Mouse (Mus musculus) right cerebral cortex, postnatal 25 days (tissue): ENCODE data around the gene Eea1.
A peak's percentile ranks its signal among the peaks of the same experiment; 100 is the strongest.
"Not testable (repeated sequence)": the region's sequence is repeated elsewhere in the genome, so short reads cannot be mapped to it uniquely, and the experiment has no call there.

Experiments used
- DNase-seq: peaks from one replicate; pipeline ENCODE4 v3.0.0; 2022

The Eea1 gene

DNA sequence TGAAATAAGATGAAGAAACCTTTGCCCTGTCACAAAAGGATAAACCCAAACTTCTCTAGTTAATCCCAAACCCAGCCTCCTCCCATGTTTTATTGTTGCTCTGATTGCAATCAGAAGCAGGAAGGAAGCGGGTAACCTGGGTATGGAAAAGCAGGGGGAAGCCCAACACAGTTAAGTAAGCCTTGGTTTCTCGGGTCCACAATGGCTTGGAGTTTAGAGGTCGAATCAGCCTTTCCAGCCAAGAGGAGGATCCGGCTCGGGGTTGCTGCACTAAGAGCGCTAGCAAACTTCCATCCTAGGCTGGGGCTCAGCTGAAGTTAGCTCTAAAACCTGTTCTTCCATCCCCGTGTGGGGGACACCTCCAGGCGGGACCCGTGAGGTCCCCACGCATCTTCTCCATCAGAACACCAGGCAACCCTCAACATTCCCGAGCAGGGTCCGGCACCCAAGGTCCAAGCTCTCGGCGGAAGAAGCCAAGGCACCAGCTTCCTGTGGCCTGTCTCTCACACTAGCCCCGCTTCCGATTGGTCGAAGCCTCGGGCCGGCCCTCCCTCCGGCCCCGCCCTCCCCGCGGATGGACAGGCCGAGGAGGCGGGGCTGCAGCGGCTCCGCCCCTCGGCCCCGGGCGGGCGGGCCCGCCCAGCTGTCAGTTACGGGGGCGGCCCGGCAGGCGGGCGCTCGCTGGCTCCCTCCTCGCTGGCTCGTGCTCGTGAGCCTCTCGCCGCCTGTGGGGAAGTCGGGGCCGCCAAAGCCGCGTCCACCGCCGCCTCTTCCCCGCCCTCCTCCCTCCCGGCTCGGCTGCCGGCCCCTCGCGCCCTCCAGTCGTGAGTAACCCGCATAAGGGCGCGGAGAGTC, at the start of gene Eea1:
Eea1 (plus strand) TSS at position 605 of the 855 bp plus-strand sequence.
- DNase-seq: peak; percentile 94

DNA sequence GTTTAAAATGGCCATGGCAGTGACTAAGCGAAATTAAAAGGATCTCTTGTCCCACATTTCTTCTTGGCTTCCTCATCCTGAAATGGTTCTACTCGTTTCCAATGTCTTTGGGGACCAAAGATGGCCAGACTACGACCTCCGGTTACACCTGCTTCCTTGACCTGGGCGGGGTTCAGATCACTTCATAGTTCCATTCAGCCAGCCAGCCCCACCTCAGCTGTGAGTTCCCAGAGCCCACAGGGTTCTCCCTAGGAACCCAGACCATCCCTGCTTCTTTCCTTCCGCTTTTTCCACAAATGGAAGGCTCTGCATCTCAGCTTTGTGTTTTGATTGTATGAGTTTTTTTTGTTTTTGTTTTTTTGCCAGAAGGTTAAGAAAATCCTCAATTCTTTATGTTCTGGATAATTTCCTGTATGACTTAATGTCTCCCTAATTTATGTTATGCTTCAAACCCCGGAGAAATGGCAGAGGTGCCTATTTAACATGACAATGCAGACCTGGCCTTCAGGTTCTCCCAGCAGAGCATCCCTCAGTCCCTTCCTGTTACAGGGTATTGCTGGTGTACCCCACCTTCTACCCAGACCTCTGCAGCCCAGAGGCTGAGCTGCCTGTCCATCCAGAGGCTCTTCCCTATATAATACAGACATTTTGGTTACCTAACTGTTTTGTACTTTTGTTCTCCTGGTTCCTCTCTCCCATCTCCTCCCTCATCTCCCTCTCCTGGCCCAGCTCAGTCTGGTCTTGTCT, 49.1 kb upstream of the Eea1 start:
- DNase-seq: no peak

DNA sequence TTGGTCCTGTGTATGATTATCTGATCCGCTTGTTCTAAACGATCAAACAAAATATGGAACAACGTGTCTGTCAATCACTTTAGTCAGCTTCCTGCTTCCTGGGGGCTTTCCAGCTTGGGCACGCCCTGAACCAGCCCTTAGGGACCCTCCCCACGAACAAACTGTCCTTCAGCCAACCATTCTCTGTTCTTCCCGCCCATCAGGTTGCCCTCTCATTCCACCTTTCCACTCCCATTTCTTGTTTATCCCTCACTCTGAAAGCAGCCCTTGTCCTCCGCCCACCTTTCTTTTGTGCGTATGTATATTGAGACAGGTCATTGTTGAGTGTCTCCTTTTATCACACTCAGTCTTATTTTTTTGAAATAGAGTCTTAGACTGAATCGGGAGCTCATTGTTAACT, 48.3 kb upstream of the Eea1 start:
- DNase-seq: no peak

DNA sequence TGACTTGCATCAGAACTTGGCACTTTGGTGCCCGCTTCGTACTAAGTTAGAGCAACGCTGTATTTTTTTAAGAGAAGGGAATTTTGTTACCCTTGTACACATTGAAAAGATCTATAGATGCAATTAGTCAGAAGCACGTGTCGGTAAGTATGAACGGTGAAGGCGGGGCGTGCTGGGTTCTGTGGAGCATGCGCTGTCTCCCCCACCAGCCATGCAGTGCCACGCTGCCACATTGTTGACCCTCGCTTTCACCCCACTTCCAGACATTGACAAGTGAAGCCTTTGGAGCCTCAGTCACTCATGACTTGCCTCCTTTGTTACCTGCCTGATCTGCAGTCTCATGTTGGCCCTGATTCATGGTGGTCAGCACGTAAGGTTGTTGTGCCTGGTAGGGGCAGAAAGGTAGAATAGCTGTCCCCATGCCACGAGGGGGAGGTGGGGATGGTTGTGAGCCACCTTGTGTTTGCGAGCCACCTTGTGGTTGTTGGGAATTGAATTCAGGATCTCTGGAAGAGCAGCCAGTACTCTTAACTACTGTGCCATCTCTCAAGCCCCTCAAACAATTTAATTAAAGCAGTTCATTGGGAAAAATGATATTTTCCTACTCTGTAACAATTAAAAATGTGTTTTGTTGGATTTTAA, 47.0 kb upstream of the Eea1 start:
- DNase-seq: no peak

DNA sequence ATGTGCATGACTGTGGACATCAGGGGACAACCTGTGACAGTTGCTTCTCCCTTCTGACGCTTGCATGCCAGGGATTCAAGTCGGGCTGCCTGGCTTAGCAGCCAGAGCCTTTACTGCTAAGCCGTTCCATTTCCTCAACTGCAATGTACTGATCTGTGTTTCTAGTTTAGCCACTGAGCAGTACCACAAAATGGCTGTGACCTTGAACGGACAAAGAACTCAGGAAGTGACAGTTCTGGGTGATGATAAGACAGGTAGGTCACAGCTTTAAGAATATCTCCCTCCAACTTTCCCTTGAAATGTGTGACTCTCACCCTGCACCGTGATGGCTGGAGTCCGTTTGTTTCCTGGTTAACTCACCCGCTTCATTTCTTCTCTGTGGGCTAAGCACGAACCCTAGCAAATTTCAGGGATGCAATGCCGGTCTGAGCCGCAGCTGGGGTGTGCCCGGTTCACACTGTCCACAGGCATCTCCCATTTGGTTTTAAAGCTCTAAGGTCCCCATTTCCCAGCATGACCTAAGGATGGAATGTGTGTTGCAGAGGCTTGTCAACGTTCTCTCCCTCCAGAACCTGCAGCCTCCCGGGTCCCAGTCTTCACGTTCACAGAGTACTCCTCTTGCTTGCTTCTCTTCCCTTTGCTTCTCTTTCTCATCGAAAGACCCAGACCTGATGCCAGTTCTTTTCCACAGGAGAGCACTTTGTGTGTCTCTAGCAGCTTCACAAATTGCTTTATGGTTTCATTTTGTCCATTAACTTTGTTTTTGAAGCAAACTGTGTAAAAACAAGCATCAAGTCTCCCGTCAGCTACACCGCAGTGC, 46.2 kb upstream of the Eea1 start:
- no peak for DNase-seq

DNA sequence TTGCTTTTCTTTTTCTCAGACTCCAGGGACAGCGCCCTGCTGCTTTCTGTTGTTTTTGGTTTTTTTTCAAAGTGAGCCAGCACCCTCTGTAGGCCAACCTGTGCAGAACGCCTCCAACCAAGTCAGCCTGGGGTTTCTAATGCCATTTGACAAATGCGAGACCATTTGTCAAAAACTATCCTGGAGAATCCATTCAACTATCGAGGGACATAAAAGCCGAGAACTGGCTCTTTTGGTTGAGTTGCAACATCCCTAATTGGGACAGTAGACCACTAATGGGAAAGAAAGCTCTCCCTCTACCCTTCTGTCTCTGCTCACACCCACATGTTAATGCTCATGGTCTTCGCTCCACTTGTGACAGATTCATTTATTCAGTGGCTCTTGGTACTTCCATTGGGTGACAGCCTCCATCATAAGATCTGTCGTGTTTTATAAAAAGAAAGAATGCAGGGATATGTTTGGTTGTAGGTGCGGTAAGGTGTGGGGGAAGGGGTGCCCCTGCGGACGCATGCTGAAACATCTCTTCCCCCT, 45.5 kb upstream of the Eea1 start:
- DNase-seq: peak; percentile 72

DNA sequence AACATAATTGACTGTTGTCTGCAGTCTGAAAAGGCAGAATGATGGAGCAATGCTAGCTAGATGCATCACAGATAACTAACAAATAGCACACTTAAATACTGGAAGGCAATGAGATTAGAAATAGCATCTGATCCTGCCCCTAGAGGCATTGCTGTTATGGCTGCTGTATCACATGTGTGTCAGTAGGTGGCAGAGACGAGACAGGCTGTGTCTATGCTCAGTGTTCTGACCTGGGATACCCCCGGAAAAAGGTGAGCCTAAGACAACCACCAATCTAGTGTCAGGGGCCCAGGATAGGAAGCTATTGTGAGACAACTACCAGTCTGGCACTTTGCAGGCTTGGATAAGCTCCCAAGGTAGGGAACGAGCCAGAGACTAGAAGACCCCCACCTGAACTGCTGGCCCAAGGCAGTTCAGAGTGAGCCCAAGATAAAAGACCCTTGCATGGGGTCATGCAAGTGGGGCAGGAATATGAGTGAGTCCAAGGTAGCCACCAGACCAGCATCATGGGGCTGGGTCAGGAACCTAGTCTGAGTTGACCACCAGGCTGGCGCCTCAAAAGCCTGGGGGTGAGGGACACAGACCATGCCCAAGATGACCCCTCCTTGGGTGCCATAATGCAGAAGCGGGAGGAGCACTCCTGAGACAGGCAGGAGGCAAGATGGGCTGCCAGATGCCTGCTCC, 41.8 kb upstream of the Eea1 start:
- peak; percentile 17 for DNase-seq

DNA sequence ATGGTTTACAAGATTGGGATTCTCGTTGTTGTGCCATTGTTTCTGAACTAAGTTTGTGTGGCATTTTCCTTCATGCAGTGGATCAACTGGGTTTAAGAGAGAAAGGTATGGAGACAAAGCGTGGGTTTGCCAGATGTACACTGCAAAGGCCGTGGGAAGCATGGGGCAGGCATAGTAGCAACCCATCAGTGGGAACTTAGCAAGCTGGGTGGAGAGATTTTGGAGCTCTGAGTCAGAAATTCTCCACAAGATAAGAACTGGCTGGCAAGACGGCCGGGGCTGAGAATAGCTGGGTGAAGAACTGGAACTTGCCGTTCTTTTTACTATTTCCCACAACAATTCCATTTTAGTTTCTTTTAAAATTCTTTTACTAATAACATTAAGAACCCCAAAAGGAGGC, 35.8 kb upstream of the Eea1 start:
- DNase-seq: no peak

DNA sequence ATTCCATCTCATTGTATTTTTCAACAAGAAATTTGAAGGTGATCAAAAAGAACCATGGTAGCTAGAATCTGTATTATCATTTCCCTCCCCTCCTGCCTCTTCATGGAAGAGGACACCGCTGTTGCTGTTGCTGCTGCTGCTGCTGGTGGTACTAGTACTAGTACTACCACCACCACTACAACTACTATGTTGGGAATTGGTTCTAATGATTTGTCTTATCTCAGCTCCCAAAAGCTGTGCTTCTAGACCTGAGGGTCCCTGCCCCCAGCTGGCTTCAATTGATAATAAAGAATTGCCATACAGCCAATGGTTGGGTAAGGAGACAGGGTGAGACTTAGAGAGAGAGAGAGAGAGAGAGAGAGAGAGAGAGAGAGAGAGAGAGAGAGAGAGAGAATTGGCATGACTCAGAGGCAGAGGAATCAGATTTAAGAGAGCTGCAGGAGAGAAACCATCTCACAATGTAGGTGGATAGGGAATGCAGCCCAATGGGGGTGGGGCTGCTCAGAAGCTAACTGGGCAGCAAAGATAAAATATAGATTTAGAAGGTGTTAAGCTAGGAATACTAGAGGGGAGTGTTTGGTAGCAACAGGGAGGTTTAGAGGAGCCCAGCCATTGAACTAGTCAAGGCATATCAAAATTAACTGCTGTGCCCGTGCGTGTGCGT, 31.1 kb upstream of the Eea1 start:
- DNase-seq: peak; percentile 25

DNA sequence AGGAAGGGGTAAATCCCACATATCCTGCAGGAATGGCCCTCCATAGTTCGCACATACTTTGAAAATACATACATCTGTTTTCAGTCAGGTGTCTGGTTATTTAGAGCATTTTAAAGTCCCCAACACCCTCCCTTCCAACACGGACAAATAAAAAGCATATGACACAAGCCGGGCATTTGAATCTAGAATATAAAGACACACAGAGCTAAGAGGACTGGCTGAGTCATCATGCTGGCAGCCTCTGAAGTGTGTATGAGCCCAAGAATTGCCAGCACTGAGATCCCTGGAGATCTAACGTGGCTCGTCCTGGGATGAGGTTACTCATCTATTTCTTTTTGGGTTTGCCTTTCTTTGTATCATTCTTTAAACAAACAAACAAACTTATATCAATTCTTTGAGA, 29.4 kb upstream of the Eea1 start:
- peak; percentile 22 for DNase-seq

DNA sequence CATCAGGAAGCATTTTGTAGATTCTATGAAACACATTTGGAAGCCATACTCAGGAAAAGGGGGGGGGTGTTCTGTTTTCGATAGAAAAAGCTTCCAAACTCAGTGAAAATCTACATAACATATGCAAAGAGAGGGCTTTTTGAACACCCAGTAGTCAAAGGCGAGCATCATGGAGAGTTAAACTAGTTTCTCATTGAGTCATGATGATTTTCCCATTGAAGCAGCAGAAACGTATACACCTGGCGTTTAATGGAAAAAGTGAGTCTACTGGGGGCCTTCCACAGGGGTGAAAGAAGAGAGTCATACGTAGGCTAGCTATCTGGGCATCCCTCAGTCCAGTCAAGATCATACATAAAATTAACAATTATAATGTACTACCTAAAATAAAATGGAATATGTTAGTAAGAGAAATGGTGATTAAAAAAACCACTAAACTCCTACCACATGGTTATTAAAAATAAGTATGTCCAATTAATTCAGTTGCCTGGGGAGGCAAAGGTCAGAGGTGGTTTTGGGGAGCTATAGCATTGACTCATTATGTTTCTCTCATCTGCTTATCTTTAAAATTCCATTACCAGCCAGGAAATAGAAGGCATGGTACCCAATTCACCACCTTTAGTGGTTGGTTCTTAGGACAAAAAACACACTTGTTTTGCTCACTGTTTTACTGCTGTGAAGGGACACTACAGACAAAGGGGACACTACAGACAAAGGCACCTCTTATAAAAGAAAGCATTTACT, 25.8 kb upstream of the Eea1 start:
- no peak for DNase-seq

DNA sequence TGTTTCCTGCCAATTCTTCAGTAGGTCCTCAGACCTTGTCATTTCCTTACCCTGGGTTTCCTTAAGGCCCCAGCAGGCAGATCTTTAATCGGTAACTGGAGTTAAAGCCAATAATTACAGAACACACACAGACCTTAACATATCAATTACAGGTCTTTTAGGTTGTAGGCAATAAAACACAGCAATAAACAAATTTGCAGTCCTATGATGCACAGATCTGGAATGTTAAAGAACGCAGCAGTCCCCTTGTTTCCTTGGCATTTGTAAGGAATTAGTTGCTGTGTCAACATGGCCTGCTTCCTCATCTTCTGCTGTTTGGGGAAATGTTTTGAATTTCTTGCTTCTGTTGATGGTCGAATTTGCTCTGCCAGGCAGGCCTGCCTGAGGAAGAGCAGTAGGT, 21.7 kb upstream of the Eea1 start:
- DNase-seq: no peak

DNA sequence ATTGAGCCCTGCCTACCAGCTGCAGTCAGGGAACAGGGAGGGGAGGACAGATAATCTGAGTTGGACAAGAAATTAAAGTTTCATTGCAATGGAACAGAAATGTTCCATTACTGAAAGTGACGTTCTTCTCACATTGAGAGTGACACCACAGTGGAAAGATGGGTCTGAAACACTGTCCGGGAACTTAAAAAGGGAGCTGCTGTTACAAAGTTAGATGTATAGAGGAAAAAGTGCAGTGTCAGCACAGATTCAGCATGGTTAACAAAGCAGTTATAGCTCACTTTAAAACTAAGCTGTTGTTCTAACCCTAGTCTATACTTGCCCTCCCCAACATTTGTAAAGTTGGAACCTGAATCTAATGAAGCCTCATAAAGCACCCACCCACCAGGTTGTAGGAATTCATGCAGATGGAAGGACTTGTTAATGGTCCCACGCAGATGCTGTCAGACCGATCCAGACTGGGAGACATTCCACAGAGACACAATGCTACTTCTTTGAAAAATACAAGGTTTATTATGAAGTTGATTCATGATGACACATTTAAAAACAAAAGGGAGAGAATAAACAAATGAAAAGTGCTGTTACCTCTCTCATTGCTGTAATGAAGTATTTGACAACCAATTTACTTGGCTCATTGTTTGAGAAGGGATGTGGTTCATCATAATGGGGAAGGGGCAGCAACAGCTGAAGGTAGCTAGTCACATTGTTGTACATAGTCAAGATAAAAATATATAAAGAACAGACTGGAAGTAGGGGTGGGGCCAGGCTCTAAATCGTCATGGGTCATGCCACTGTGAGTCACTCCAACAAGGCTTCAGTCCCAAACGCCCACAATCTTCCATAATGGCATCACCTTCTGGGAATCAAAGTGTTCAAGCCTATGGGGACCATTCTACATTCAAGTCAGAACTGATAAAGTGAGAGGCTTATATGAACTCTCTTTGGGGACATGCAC, 16.9 kb upstream of the Eea1 start:
- no peak for DNase-seq

DNA sequence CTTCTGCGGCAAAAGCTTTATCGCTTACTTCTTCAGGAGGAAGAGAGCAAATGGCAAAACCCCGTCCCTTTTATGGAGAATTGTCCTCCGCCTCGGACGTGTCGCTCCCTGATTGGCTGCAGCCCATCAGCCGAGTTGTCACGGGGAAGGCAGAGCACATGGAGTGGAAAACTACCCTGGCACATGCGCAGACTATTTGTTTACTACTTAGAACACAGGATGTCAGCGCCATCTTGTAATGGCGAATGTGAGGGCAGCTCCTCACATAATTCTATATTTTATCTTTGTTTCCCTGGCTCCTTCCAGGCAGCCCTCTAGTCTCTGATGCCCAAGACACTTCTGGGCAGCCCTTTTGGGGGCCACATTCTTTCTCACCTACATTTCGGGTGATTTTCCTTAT, 6.8 kb upstream of the Eea1 start:
- not testable (repeated sequence) for DNase-seq

DNA sequence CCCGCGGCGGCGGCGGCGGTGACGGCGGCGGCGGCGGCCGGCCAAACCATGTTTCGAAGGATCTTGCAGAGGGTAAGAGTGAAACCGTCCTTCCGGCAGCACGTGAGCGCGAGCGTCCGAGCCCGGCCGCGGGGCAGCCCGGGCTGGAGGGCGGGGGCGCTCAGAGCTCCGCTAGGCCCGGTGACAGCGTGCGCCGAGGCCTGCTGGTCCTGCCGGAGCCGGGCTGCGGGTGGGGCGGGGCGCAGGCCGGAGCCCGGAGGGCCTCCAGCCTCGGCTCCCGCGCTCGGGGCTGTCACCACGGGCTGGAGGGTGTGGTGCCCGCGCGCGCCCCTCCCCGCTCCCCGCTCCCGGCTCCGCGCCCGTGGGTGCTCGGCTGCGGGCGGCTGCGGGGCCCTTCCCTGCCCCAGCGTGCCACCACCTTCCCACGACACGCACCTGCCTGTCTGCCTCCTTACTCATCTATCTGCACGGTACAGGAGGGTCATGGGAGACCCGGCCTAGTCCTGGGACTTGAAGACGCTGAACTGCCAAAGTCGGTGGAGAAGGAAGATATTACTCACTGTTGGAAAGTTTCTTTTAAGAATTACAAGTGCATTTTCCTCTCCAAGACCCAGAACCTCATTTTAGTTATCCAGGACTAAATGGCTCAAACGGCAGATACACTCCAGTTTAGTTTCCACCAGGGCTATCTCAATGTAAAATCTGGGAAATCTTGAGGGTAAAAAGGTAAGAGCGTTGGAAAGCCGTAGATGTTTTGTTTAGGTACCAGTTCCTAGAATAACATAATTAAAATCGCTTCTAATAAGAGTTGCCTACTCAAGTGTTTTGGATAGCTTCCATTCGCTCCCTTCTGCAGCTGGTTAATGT, 684 bp downstream of the Eea1 start:
- DNase-seq: no peak

DNA sequence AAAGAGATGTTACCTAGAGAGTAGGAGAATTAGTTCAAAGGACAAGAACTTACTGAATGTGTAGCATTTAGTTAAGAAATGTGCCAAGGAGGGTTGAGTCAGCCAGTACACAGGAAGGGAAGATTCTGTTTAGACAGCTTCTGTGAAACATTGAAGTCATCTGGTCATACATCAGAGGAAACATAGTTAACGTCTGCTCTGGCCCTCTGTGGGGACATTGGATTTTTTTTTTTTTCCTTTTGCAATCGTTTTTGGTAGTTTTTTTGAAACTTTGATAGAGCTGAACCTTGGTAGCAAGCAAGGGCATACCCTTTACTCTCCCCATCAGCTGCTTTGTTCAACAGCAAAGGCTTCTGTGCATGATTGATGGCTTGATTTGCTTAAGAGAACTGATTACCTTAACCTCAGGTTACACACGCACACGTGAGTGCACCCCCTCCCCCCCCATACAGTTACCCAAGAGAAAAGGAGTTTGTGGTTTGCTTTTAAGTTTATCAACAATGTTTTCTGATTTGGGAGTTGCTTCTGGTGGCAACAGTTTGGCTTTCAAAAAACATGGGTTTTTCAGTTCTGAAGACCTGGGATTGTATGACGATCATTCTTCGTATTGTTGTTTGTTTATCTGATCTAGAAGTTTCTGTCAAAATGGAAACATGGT, 1.4 kb downstream of the Eea1 start:
- DNase-seq: no peak

DNA sequence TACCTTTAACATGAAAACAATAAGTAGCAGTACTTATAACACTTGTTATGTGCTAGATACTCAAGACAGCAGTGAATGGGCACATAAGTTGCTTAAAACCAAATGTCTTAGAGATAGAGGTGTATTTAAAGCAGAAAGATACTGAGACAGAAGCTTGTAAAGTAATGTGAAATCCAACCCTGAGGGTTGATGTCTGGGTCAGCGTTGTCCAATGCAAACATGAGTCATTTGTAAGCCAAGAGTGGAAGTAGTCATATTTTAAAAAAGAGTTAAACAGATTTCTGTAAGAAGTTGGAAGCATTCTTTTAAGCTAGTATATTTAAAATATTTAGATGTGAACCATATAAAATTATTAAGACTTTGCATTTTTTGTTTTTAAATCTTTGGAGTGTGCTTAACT, 4.6 kb downstream of the Eea1 start:
- no peak for DNase-seq

DNA sequence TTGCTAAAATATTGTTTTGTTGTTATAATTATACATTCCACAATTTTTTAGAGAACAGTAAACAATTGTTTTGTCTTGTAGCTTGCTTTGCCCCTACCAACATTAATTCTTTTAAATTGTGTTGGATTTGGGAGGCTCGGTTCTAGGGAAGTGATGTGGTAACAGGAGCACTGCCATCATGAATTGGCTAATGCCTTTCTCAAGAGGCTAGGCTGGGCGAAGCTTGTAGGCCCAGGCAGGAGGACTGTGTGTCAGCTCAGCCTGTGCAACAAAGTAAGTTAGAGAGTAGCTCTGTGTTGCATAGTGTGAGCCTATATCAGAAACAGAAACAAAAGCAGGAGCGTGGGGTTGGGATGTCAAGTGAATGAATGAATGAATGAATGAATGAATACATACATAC, 9.0 kb downstream of the Eea1 start:
- DNase-seq: no peak
